Mouse (Mus musculus) forebrain, embryonic 14.5 days (tissue): Measurements from ENCODE around the gene Rbm5. TPM values are rescaled to one million over a fixed set of nuclear protein-coding genes. Genes with fewer than 3 reads are reported as not detected.

Source experiments
- ATAC-seq: fragments of 200-750 bp; cut with Nextera tagmentation; 2 replicates; pipeline ENCODE4 v1.8.0; 2017; ENCODE audit warnings: mild to moderate bottlenecking, moderate library complexity
- DNase-seq: peaks from one replicate; pipeline ENCODE4 v3.0.0-alpha.2; 2015; ENCODE audit warnings: low spot score
- H3K27ac ChIP-seq: fragments of 300-500 bp; sonication (generic); 2 replicates; pipeline ENCODE4 v1.5.1; 2014; ENCODE audit warnings: low read depth, mild to moderate bottlenecking, control low read depth, low read length, moderate library complexity
- H3K27me3 ChIP-seq: fragments of 300-500 bp; sonication (generic); replicated peaks from 2 replicates; pipeline ENCODE4 v1.6.1; 2014; ENCODE audit warnings: low read length, control low read depth, mixed read lengths; ENCODE audit not compliant: control insufficient read depth, insufficient read depth
- H3K36me3 ChIP-seq: fragments of 300-500 bp; sonication (generic); 2 replicates; pipeline ENCODE4 v1.6.1; 2014; ENCODE audit warnings: low read length, control low read depth; ENCODE audit not compliant: control insufficient read depth, insufficient read depth
- H3K4me1 ChIP-seq: fragments of 300-500 bp; sonication (generic); 2 replicates; pipeline ENCODE4 v1.6.1; 2014; ENCODE audit warnings: antibody characterized with exemption, low read length, control low read depth; ENCODE audit not compliant: control insufficient read depth, insufficient read depth
- H3K4me2 ChIP-seq: fragments of 300-500 bp; sonication (generic); 2 replicates; pipeline ENCODE4 v1.6.1; 2014; ENCODE audit warnings: mild to moderate bottlenecking, control low read depth, low read length
- H3K4me3 ChIP-seq: fragments of 300-500 bp; sonication (generic); 2 replicates; pipeline ENCODE4 v1.5.1; 2014; ENCODE audit warnings: low read depth, low read length, control low read depth
- H3K9ac ChIP-seq: fragments of 300-500 bp; sonication (generic); 2 replicates; pipeline ENCODE4 v1.6.1; 2014; ENCODE audit warnings: mild to moderate bottlenecking, low read length, control low read depth, moderate library complexity
- H3K9me3 ChIP-seq: fragments of 300-500 bp; sonication (generic); replicated peaks from 2 replicates; pipeline ENCODE4 v1.6.1; 2016; ENCODE audit warnings: low read length, control low read depth, mixed read lengths; ENCODE audit not compliant: control insufficient read depth
- WGBS: fragments of 180-500 bp; shearing (Covaris S2); extraction: QIAGEN DNeasy Blood & Tissue Kit; methylation state at CpG from one replicate; pipeline ENCODE4 v1.1.7; 2014; 5-methylcytosine and 5-hydroxymethylcytosine counted together
- polyA plus RNA-seq: library from polyadenylated mRNA; unstranded; fragments of >200 nt; fragmentation: Nextera tagmentation; extraction: Ambion mirVana; gene quantifications from 2 replicates; pipeline ENCODE4 v1.2.1, GENCODE M21; 2014

Rbm5 gene
- polyA plus RNA-seq, 1 experiment from 2014 or later: 188 TPM

GRCm38 (mm10) chr9:107723794-107724531 lies 46.8 kb downstream of the Rbm5 start:
- H3K9me3 ChIP-seq: no peaks in the 10 kb centered on the region
- H3K4me2 ChIP-seq: peak overlapping the region; percentile 24; the same call in 1 of the 2 replicates
- H3K27ac ChIP-seq: no peak overlapping the region
- DNase-seq (peak; percentile 80), ATAC-seq (peak; percentile 75)
- H3K36me3 ChIP-seq: no peaks in the 10 kb centered on the region
- WGBS: 2% methylated on average over 11 of the region's 11 CpGs
- H3K4me3 ChIP-seq: no peak overlapping the region
- no peak overlapping the region for H3K9ac ChIP-seq
- H3K4me1 ChIP-seq: peaks cover 25% of the 10 kb centered on the region
- H3K27me3 ChIP-seq: no peaks in the 10 kb centered on the region

- H3K9me3 ChIP-seq: no peaks in the 10 kb centered on the region
- 17% methylated on average over 6 of the region's 6 CpGs for WGBS
- H3K27ac ChIP-seq: no peak overlapping the region
- H3K4me1 ChIP-seq: peaks cover 22% of the 10 kb centered on the region
- no peaks in the 10 kb centered on the region for H3K27me3 ChIP-seq
- 0 out of 2 replicates have a peak overlapping the region, but pooled peaks have one; percentile 32 for H3K9ac ChIP-seq
- no peak for DNase-seq
- no peak overlapping the region for H3K4me3 ChIP-seq
- no peaks in the 10 kb centered on the region for H3K36me3 ChIP-seq
- peak overlapping the region; percentile 24; the same call in 1 of the 2 replicates for H3K4me2 ChIP-seq
- peak; percentile 31; the same call in 1 of the 2 replicates for ATAC-seq
Observed at GRCm38 (mm10) chr9:107723292-107723691, 47.5 kb downstream of the Rbm5 start.

DNA sequence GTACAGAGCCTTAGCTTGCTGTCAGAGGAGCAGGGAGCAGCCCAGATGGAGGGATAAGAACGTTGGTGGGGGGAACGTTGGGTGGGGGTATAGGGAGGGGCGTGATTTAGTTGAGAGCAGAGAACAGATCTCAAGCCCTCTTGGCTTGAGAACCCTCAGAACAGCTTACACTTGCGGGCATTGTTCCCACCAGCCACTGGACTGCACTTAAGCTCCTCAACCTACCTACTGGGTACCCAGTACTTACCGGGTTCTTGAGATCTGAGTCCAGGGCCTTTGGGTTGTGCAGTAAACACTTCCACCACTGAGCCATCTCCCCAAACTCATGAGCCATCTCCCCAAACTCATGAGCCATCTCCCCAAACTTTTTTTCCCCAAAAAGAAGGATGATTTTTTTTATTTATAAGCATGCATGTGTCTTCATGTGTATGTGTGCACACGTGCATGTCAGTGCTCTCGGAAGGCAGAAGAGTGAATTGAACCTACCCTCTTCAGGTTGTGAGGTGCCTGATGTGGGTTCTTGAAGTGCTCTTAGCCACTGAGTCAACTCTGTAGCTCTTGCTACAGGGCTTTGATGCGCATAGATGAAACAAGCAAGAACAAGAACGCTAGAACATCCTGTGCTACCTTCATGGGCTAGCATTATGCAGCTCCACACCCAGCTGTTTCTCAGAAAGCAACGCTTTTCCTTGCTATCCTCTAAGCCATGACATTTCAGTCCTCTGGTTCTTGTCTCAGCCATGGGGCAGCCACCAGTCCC lies 51.8 kb downstream of the Rbm5 start:
- Histone ChIP-seq H3K27ac (no peak overlapping the region), H3K9me3 (no peaks in the 10 kb centered on the region), H3K4me3 (no peak overlapping the region), H3K27me3 (no peaks in the 10 kb centered on the region), H3K4me1 (peaks cover 23% of the 10 kb centered on the region), H3K9ac (no peak overlapping the region), H3K4me2 (no peak overlapping the region), H3K36me3 (no peaks in the 10 kb centered on the region)
- ATAC-seq (no peak), DNase-seq (no peak)
- 81% methylated on average over 10 of the region's 10 CpGs for WGBS

GRCm38 (mm10) chr9:107716951-107717350 lies 53.8 kb downstream of the Rbm5 start:
- WGBS: 42% methylated on average over 6 of the region's 6 CpGs
- ATAC-seq (no peak), DNase-seq (no peak)
- Histone ChIP-seq H3K9me3 (no peaks in the 10 kb centered on the region), H3K4me1 (peaks cover 9% of the 10 kb centered on the region), H3K4me2 (no peak overlapping the region), H3K36me3 (no peaks in the 10 kb centered on the region), H3K4me3 (no peak overlapping the region), H3K27me3 (no peaks in the 10 kb centered on the region), H3K27ac (no peak overlapping the region), H3K9ac (no peak overlapping the region)

DNA sequence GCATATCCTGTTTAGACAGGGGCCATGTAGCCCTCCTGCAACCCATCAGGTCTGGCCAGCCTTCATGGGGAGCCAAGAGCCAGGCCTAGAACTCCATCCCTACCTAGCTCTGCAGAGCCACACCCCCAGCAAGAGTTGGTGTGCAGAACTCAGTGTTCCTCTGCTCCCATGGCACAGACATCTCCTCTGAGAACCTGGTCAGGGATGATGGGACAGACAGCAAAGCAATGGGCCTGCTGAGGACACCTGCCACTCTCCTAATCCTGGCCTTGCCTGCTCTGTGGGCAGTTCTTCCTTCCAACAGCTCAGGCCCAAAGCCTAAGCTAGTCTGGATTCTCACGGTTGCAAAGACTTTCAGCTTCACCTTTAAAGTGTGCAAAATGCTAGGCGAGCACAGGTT lies 55.2 kb downstream of the Rbm5 start:
- Histone ChIP-seq H3K4me3 (no peak overlapping the region), H3K9ac (no peak overlapping the region), H3K27ac (no peak overlapping the region), H3K4me1 (peaks cover 9% of the 10 kb centered on the region), H3K36me3 (no peaks in the 10 kb centered on the region), H3K9me3 (no peaks in the 10 kb centered on the region), H3K27me3 (0 out of 2 replicates have a peak, but pooled peaks cover 4% of the 10 kb centered on the region), H3K4me2 (no peak overlapping the region)
- ATAC-seq: no peak
- WGBS: 84% methylated on average over 2 of the region's 2 CpGs
- DNase-seq: no peak

GRCm38 (mm10) chr9:107714221-107714952 lies 56.4 kb downstream of the Rbm5 start:
- no peak for ATAC-seq
- Histone ChIP-seq H3K4me3 (no peak overlapping the region), H3K4me1 (peaks cover 9% of the 10 kb centered on the region), H3K27me3 (peaks cover 4% of the 10 kb centered on the region; the same call in 1 of the 2 replicates), H3K27ac (no peak overlapping the region), H3K9ac (peak overlapping the region; percentile 25; the same call in 1 of the 2 replicates), H3K4me2 (no peak overlapping the region), H3K36me3 (no peaks in the 10 kb centered on the region), H3K9me3 (no peaks in the 10 kb centered on the region)
- DNase-seq: no peak
- WGBS: 17% methylated on average over 12 of the region's 12 CpGs

- peak; percentile 80 for DNase-seq
- Histone ChIP-seq H3K4me2 (peak within 1 kb of the TSS; percentile 94), H3K27ac (peak within 1 kb of the TSS; percentile 78; the same call in 1 of the 2 replicates), H3K36me3 (peaks cover 7% of the 10 kb centered on the region; the same call in 1 of the 2 replicates), H3K27me3 (peaks cover 12% of the 10 kb centered on the region; the same call in 1 of the 2 replicates), H3K4me3 (peak within 1 kb of the TSS; percentile 68), H3K4me1 (peaks cover 31% of the 10 kb centered on the region), H3K9ac (peak within 1 kb of the TSS; percentile 88), H3K9me3 (no peaks in the 10 kb centered on the region)
- peak; percentile 74 for ATAC-seq
- WGBS: under 1% methylated on average over 63 of the region's 86 CpGs
Observed at GRCm38 (mm10) chr9:107709697-107710483, 60.9 kb downstream of the Rbm5 start, which contains the start of gene Sema3f. TSS of gene Sema3f (minus strand) at chr9:107710475.
